Mouse (Mus musculus) limb, embryonic 11.5 days (tissue): ENCODE measurements at regions not wholly inside any gene's neighbourhood (a gene's known extent, or its start where the extent isn't known, plus 50 kb on each side); places are given as distances from the start of the nearest gene placed in this dataset.

ENCODE experiments used
- ATAC-seq: fragments of 200-750 bp; cut with Nextera tagmentation; 2 replicates; pipeline ENCODE4 v1.8.0; 2017; ENCODE audit warnings: low read depth; ENCODE audit not compliant: insufficient number of reproducible peaks, low FRiP score, low TSS enrichment
- DNase-seq: peaks from one replicate; pipeline ENCODE4 v3.0.0-alpha.2; 2015; ENCODE audit warnings: low spot score
- H3K27ac ChIP-seq: fragments of 300-500 bp; sonication (generic); replicated peaks from 2 replicates; pipeline ENCODE4 v1.5.1; 2014; ENCODE audit warnings: low read depth, mild to moderate bottlenecking, low read length
- H3K27me3 ChIP-seq: fragments of 300-500 bp; sonication (generic); 2 replicates; pipeline ENCODE4 v1.6.1; 2014; ENCODE audit warnings: mild to moderate bottlenecking, low read length, mixed read lengths; ENCODE audit not compliant: control insufficient read depth, insufficient read depth
- H3K36me3 ChIP-seq: fragments of 300-500 bp; sonication (generic); 2 replicates; pipeline ENCODE4 v1.6.1; 2014; ENCODE audit warnings: mild to moderate bottlenecking, low read length, moderate library complexity, mixed read lengths; ENCODE audit not compliant: control insufficient read depth, insufficient read depth
- H3K4me1 ChIP-seq: fragments of 300-500 bp; sonication (generic); 2 replicates; pipeline ENCODE4 v1.6.1; 2014; ENCODE audit warnings: low read length, mixed read lengths; ENCODE audit not compliant: control insufficient read depth, insufficient read depth
- H3K4me2 ChIP-seq: fragments of 300-500 bp; sonication (generic); 2 replicates; pipeline ENCODE4 v1.6.1; 2014; ENCODE audit warnings: low read depth, mild to moderate bottlenecking, moderate library complexity; ENCODE audit not compliant: severe bottlenecking
- H3K4me3 ChIP-seq: fragments of 300-500 bp; sonication (generic); 2 replicates; pipeline ENCODE4 v1.5.1; 2014; ENCODE audit warnings: low read depth, low read length
- H3K9ac ChIP-seq: fragments of 300-500 bp; sonication (generic); 2 replicates; pipeline ENCODE4 v1.6.1; 2014; ENCODE audit warnings: mild to moderate bottlenecking, low read length
- H3K9me3 ChIP-seq: fragments of 300-500 bp; sonication (generic); 2 replicates; pipeline ENCODE4 v1.6.1; 2016; ENCODE audit warnings: low read length; ENCODE audit not compliant: control insufficient read depth
- WGBS: fragments of 180-500 bp; shearing (Covaris S2); extraction: QIAGEN DNeasy Blood & Tissue Kit; methylation state at CpG from one replicate; pipeline ENCODE4 v1.1.7; 2014; 5-methylcytosine and 5-hydroxymethylcytosine counted together

DNA sequence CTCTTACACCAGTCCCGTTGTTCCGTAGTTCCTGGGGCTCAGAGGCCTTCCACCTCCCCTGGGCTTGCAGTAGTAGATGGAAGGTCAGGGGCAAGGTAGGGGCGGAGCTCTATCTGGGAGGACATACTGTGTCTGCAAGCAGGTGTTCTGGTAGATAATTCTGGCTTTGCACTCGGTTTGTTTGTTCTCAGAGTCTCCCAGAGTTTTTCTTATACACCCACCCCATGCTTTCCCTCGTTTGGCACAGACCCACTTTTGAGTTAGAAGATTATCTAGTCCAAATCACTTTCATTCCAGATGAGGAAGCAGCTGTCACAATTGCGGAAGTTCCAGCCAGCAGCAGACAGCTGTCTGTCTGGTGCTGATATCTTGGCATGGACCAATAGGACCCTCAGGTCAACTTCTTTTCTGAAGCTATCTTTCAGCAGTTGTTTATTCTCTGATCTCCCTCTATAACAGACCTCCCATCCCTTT, 79.0 kb upstream of the Kif2a start:
- no peaks in the 10 kb centered on the region for H3K9me3 ChIP-seq
- H3K4me2 ChIP-seq = no peak overlapping the region
- no peak overlapping the region for H3K4me3 ChIP-seq
- no peaks in the 10 kb centered on the region for H3K36me3 ChIP-seq
- ATAC-seq = no peak
- DNase-seq = no peak
- no peaks in the 10 kb centered on the region for H3K4me1 ChIP-seq
- no peaks in the 10 kb centered on the region for H3K27me3 ChIP-seq
- no peak overlapping the region for H3K9ac ChIP-seq
- H3K27ac ChIP-seq = no peak overlapping the region
- 76% methylated on average over 6 of the region's 6 CpGs for WGBS

DNA sequence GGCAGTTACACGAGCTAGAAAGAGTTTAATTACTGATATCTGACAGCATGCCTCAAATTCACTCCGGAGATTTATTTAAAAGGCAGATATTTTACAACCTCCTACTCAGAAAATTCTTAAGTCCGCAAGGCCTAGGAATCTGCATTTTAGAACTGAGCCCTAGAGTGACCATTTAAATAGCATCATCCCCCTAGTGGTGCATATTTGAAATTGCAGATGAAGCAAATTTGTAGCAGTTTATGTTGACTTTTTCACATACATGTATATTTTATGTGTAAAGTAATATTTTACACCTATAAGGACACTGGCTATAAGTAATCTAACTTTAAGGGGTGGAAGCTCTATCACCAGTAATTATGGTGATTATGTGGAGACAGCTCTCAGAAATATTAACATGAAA, 78.2 kb upstream of the Kif2a start:
- 72% methylated on average over 3 of the region's 3 CpGs for WGBS
- no peaks in the 10 kb centered on the region for H3K36me3 ChIP-seq
- no peaks in the 10 kb centered on the region for H3K27me3 ChIP-seq
- peaks cover 3% of the 10 kb centered on the region; the same call in 1 of the 2 replicates for H3K4me1 ChIP-seq
- no peak overlapping the region for H3K9ac ChIP-seq
- no peak overlapping the region for H3K4me3 ChIP-seq
- no peak overlapping the region for H3K4me2 ChIP-seq
- H3K27ac ChIP-seq = no peak overlapping the region
- H3K9me3 ChIP-seq = no peaks in the 10 kb centered on the region
- ATAC-seq = no peak
- no peak for DNase-seq

DNA sequence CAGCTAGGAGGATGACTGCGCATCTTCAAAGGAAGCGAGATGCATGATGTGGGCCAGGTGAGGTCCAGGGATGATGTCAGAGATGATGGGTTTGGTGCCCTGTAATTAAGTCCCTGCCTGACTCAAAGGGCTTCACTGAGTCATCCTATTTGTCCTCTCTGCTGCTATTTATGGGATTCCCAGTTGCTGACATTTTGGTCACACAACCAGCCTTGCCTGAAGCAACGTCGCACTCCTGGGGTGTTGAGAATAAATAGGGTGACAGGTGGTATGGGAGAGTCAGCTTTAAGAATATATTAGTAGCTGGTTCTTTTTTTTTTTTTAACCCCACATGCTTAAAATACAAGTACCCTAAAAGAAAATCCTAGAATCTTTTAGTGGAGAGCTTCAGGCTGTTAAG, 75.1 kb upstream of the Kif2a start:
- Histone ChIP-seq H3K27me3 (no peaks in the 10 kb centered on the region), H3K4me2 (no peak overlapping the region), H3K36me3 (no peaks in the 10 kb centered on the region), H3K9me3 (no peaks in the 10 kb centered on the region), H3K4me3 (no peak overlapping the region), H3K9ac (no peak overlapping the region), H3K27ac (no peak overlapping the region), H3K4me1 (peaks cover 5% of the 10 kb centered on the region; the same call in 1 of the 2 replicates)
- no peak for DNase-seq
- WGBS = 90% methylated on average over 4 of the region's 4 CpGs
- ATAC-seq = no peak

GRCm38 (mm10) chr13:107094976-107095716, 73.2 kb upstream of the Kif2a start:
- H3K4me3 ChIP-seq = no peak overlapping the region
- H3K9ac ChIP-seq = no peak overlapping the region
- no peak overlapping the region for H3K27ac ChIP-seq
- peaks cover 5% of the 10 kb centered on the region; the same call in 1 of the 2 replicates for H3K4me1 ChIP-seq
- no peaks in the 10 kb centered on the region for H3K9me3 ChIP-seq
- 68% methylated on average over 11 of the region's 11 CpGs for WGBS
- H3K36me3 ChIP-seq = no peaks in the 10 kb centered on the region
- ATAC-seq (peak; percentile 47; the same call in 1 of the 2 replicates), DNase-seq (peak; percentile 35)
- H3K27me3 ChIP-seq = no peaks in the 10 kb centered on the region
- H3K4me2 ChIP-seq = no peak overlapping the region

DNA sequence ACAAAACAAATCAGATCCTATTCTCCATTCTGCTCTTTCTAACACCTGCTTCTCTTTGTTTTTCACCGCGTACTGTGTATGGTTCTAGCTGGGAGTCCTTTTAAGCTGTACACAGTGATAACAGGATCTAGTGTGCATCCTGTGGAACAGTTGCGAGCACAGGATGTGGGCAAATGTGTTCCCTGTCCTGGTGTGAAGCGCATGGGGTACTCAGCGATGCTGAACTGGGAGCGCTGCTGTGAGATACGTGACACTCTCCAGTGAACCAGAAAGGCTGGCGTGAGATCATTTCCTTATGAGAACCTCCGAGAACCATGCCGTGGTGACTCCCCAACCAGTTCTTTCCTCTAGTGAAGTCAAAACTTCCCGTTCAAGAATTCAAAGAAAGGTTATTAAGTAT, 72.6 kb upstream of the Kif2a start:
- Histone ChIP-seq H3K27me3 (no peaks in the 10 kb centered on the region), H3K9ac (no peak overlapping the region), H3K4me2 (no peak overlapping the region), H3K27ac (no peak overlapping the region), H3K36me3 (no peaks in the 10 kb centered on the region), H3K4me1 (peaks cover 5% of the 10 kb centered on the region; the same call in 1 of the 2 replicates), H3K9me3 (no peaks in the 10 kb centered on the region), H3K4me3 (no peak overlapping the region)
- WGBS = 89% methylated on average over 11 of the region's 11 CpGs
- ATAC-seq = no peak
- no peak for DNase-seq

- H3K4me1 ChIP-seq = peaks cover 5% of the 10 kb centered on the region; the same call in 1 of the 2 replicates
- H3K4me2 ChIP-seq = no peak overlapping the region
- no peaks in the 10 kb centered on the region for H3K9me3 ChIP-seq
- H3K4me3 ChIP-seq = no peak overlapping the region
- no peak overlapping the region for H3K27ac ChIP-seq
- no peak overlapping the region for H3K9ac ChIP-seq
- no peaks in the 10 kb centered on the region for H3K36me3 ChIP-seq
- DNase-seq (no peak), ATAC-seq (no peak)
- 95% methylated on average over 2 of the region's 2 CpGs for WGBS
- no peaks in the 10 kb centered on the region for H3K27me3 ChIP-seq
These were observed 71.8 kb upstream of the Kif2a start for GRCm38 (mm10) chr13:107093683-107094082.

DNA sequence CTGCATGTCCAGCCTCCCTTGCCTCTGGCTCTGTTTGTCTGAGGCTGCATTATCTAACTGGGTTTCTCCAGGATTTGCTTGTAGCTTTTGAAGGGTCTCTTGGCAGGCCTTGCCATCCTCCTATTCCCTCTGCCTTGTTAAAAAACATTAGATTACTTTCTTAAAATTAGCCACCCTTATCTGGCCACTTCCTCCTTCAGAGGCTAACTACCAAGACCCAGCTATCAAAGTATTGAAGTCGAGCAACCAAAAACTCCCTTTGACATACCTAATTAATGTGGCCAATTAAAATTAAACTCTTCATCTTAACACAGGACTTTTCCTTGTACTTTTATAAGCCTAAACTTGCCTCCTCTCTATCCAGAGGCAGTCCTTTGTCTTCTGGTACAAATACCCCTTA, 66.3 kb upstream of the Kif2a start:
- no peak overlapping the region for H3K27ac ChIP-seq
- WGBS = 70% methylated on average over 1 of the region's 1 CpGs
- no peaks in the 10 kb centered on the region for H3K36me3 ChIP-seq
- H3K4me1 ChIP-seq = no peaks in the 10 kb centered on the region
- no peak for ATAC-seq
- no peak for DNase-seq
- no peaks in the 10 kb centered on the region for H3K9me3 ChIP-seq
- no peaks in the 10 kb centered on the region for H3K27me3 ChIP-seq
- no peak overlapping the region for H3K9ac ChIP-seq
- no peak overlapping the region for H3K4me3 ChIP-seq
- no peak overlapping the region for H3K4me2 ChIP-seq

DNA sequence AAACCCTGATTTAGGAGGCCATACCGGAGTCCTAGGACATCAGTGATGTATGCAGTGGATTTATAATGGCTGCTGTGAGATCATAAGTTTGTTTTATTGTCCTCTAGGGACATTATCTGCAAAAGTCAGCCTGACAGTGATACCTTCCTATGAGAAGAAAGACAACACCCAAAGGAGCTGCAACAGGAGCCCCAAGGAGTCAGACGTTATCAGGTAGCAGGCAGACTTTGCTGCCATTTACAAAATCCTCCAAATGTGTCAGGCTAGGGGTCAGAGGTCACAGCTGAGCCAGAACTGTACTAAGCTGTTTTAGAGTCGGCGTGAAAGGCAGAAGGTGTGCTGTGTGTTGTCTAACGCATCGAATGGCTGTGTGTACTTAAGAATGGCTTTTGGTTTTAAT, 65.4 kb upstream of the Kif2a start:
- Histone ChIP-seq H3K4me1 (no peaks in the 10 kb centered on the region), H3K4me2 (no peak overlapping the region), H3K27ac (no peak overlapping the region), H3K27me3 (no peaks in the 10 kb centered on the region), H3K9ac (no peak overlapping the region), H3K9me3 (no peaks in the 10 kb centered on the region), H3K4me3 (no peak overlapping the region), H3K36me3 (no peaks in the 10 kb centered on the region)
- no peak for DNase-seq
- 74% methylated on average over 6 of the region's 6 CpGs for WGBS
- no peak for ATAC-seq

- Histone ChIP-seq H3K9me3 (no peaks in the 10 kb centered on the region), H3K36me3 (no peaks in the 10 kb centered on the region), H3K27ac (no peak overlapping the region), H3K27me3 (no peaks in the 10 kb centered on the region), H3K9ac (no peak overlapping the region), H3K4me3 (no peak overlapping the region), H3K4me1 (no peaks in the 10 kb centered on the region), H3K4me2 (no peak overlapping the region)
- no peak for DNase-seq
- no peak for ATAC-seq
- WGBS = 83% methylated on average over 1 of the region's 1 CpGs
These were observed 56.2 kb upstream of the Kif2a start for GRCm38 (mm10) chr13:107078085-107078484.
